Mouse (Mus musculus) thymus, postnatal 4 days (tissue): Measurements from ENCODE around the gene Pqbp1.
"Not testable (repeated sequence)": the region's sequence is repeated elsewhere in the genome, so short reads cannot be mapped to it uniquely, and the experiment has no call there.

Source experiments
- DNase-seq: peaks from one replicate; pipeline ENCODE4 v3.0.0; 2021

Gene Pqbp1

GRCm38 (mm10) chrX:7898880-7899874 lies at the start of gene Pqbp1, which contains the start of gene Timm17b:
Gene Pqbp1 (minus strand): TSS chrX:7899269.
Gene Timm17b (plus strand): TSS chrX:7899357.
- peak; percentile 85 for DNase-seq

GRCm38 (mm10) chrX:7947900-7948492 lies 48.9 kb upstream of the Pqbp1 start:
- DNase-seq: peak; percentile 79

GRCm38 (mm10) chrX:7947108-7947899 lies 48.2 kb upstream of the Pqbp1 start, which contains the start of gene Hdac6:
Gene Hdac6 (minus strand): TSS chrX:7947889.
- DNase-seq: peak; percentile 29

GRCm38 (mm10) chrX:7945618-7946017 lies 46.5 kb upstream of the Pqbp1 start:
- DNase-seq: no peak

GRCm38 (mm10) chrX:7937667-7938066 lies 38.6 kb upstream of the Pqbp1 start:
- DNase-seq: no peak

GRCm38 (mm10) chrX:7936874-7937273 lies 37.8 kb upstream of the Pqbp1 start:
- peak; percentile 20 for DNase-seq

- no peak for DNase-seq
These were observed 29.3 kb upstream of the Pqbp1 start, which contains the start of gene Eras for GRCm38 (mm10) chrX:7928270-7928790. Gene Eras (minus strand): TSS chrX:7928607.

- DNase-seq: no peak
These were observed 28.0 kb upstream of the Pqbp1 start for GRCm38 (mm10) chrX:7927116-7927515.

- DNase-seq: no peak
These were observed 27.2 kb upstream of the Pqbp1 start for GRCm38 (mm10) chrX:7926266-7926665.

GRCm38 (mm10) chrX:7922032-7922431 lies 23.0 kb upstream of the Pqbp1 start:
- DNase-seq: peak; percentile 45

GRCm38 (mm10) chrX:7919601-7920383 lies 20.7 kb upstream of the Pqbp1 start, which contains the start of gene Pcsk1n:
Gene Pcsk1n (plus strand): TSS chrX:7919822.
- no peak for DNase-seq

GRCm38 (mm10) chrX:7917960-7918359 lies 18.9 kb upstream of the Pqbp1 start:
- DNase-seq: peak; percentile 13

GRCm38 (mm10) chrX:7915669-7916068 lies 16.6 kb upstream of the Pqbp1 start:
- peak; percentile 49 for DNase-seq

- DNase-seq: no peak
These were observed 11.4 kb upstream of the Pqbp1 start for GRCm38 (mm10) chrX:7910473-7910872.

GRCm38 (mm10) chrX:7909242-7909641 lies 10.2 kb upstream of the Pqbp1 start, which contains the start of gene Gm10490:
Gene Gm10490 (plus strand): TSS chrX:7909542.
- not testable (repeated sequence) for DNase-seq

- no peak for DNase-seq
These were observed 8.7 kb upstream of the Pqbp1 start, which contains the start of gene Gm10491 for GRCm38 (mm10) chrX:7907735-7908134. Gene Gm10491 (minus strand): TSS chrX:7907835.

GRCm38 (mm10) chrX:7904441-7904840 lies 5.4 kb upstream of the Pqbp1 start:
- DNase-seq: no peak

GRCm38 (mm10) chrX:7898211-7898610 lies 858 bp downstream of the Pqbp1 start:
- DNase-seq: peak; percentile 29

GRCm38 (mm10) chrX:7883841-7884567 lies 15.1 kb downstream of the Pqbp1 start, which contains the start of gene Slc35a2:
Gene Slc35a2 (plus strand): TSS chrX:7884028.
- DNase-seq: peak; percentile 79

- DNase-seq: peak; percentile 63
These were observed 19.2 kb downstream of the Pqbp1 start for GRCm38 (mm10) chrX:7879819-7880218.

- DNase-seq: peak; percentile 41
These were observed 20.6 kb downstream of the Pqbp1 start for GRCm38 (mm10) chrX:7878495-7878894.
